Mouse (Mus musculus): ENCODE measurements around the gene Setd1b.

DNA sequence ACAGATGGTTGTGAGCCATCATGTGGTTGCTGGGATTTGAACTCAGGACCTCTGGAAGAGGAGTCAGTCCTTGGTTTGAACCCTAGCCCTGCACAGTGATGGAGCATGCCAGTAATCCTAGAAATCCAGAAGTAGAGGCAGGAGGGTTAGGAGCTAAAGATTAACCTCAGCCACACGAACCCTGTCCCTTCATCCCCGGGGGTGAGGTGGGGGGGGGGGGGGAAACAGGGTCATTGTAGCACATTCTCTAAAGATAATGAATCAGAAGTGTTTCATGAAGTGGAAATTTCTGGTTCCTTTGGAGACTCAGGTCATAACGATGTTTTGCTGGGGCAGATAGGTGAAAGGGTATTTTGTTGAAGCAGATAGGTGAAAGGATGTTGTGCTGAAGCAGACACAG lies 48.9 kb downstream of the Setd1b start:
- TF ChIP-seq CTCF (IDR thresholded peaks at IDR 0.05; ENCODE audit: extremely low read depth, insufficient read length, insufficient replicate concordance, low read depth, low read length) = no peak
- TF ChIP-seq POLR2A (IDR thresholded peaks at IDR 0.05; ENCODE audit: low read depth, low read length) = no peak
